Mouse (Mus musculus): ENCODE results near the gene Tbx1. TPM values are rescaled to one million over a fixed set of nuclear protein-coding genes. Genes with fewer than 3 reads are reported as not detected.
A peak's percentile ranks its signal among the peaks of the same experiment; 100 is the strongest.

Tbx1 gene
- polyA plus RNA-seq, 1 experiment from 2014 or later = 0.90 TPM

GRCm38 (mm10) chr16:18586076-18586905 lies 4.2 kb downstream of the Tbx1 start:
- H3K36me3 ChIP-seq (ENCODE audit: control insufficient read depth, insufficient read depth, low read length) = no peaks in the 10 kb centered on the region

GRCm38 (mm10) chr16:18585676-18586075 lies 4.8 kb downstream of the Tbx1 start:
- peak overlapping the region; percentile 14 for H3K4me2 ChIP-seq (ENCODE audit: low read length)
- peaks cover 34% of the 10 kb centered on the region for H3K4me1 ChIP-seq (ENCODE audit: control insufficient read depth, insufficient read depth, low read depth, low read length)
- peak overlapping the region; percentile 39 for H3K4me3 ChIP-seq (ENCODE audit: low read length)
- no peak overlapping the region for H3K27ac ChIP-seq (ENCODE audit: low read depth, low read length)
- 5% methylated on average over 10 of the region's 10 CpGs for WGBS
- peaks cover 82% of the 10 kb centered on the region for H3K27me3 ChIP-seq (replicated peaks; ENCODE audit: control insufficient read depth, insufficient read depth, low read length)
- no peaks in the 10 kb centered on the region for H3K36me3 ChIP-seq (ENCODE audit: control insufficient read depth, insufficient read depth, low read length)
- H3K9me3 ChIP-seq (ENCODE audit: control insufficient read depth, low read length) = no peaks in the 10 kb centered on the region
- H3K9ac ChIP-seq (ENCODE audit: low read depth, low read length) = no peak overlapping the region
- no peak for ATAC-seq

More at GRCm38 (mm10) chr16:18586076-18586905, 4.2 kb downstream of the Tbx1 start:
- H3K27ac ChIP-seq (ENCODE audit: low read depth, low read length) = no peak overlapping the region; the same call in 1 of the 2 replicates
- H3K4me1 ChIP-seq (ENCODE audit: control insufficient read depth, insufficient read depth, low read depth, low read length) = peaks cover 34% of the 10 kb centered on the region
- H3K9me3 ChIP-seq (ENCODE audit: control insufficient read depth, low read length) = no peaks in the 10 kb centered on the region
- peak overlapping the region; percentile 50 for H3K9ac ChIP-seq (ENCODE audit: low read depth, low read length)
- H3K27me3 ChIP-seq (replicated peaks; ENCODE audit: control insufficient read depth, insufficient read depth, low read length) = peaks cover 82% of the 10 kb centered on the region
- ATAC-seq = no peak
- H3K4me3 ChIP-seq (ENCODE audit: low read length) = peak overlapping the region; percentile 39
- 1% methylated on average over 78 of the region's 83 CpGs for WGBS
- H3K4me2 ChIP-seq (ENCODE audit: low read length) = peak overlapping the region; percentile 69

- Histone ChIP-seq H3K27me3 (replicated peaks; ENCODE audit: control insufficient read depth, insufficient read depth, low read length) (peaks cover 83% of the 10 kb centered on the region), H3K36me3 (ENCODE audit: control insufficient read depth, insufficient read depth, low read length) (no peaks in the 10 kb centered on the region), H3K4me1 (ENCODE audit: control insufficient read depth, insufficient read depth, low read depth, low read length) (peaks cover 30% of the 10 kb centered on the region), H3K4me2 (ENCODE audit: low read length) (peak overlapping the region; percentile 14), H3K27ac (ENCODE audit: low read depth, low read length) (no peak overlapping the region), H3K9me3 (ENCODE audit: control insufficient read depth, low read length) (no peaks in the 10 kb centered on the region), H3K9ac (ENCODE audit: low read depth, low read length) (no peak overlapping the region), H3K4me3 (ENCODE audit: low read length) (no peak overlapping the region; the same call in 1 of the 2 replicates)
- ATAC-seq = no peak
- WGBS = 20% methylated on average over 10 of the region's 10 CpGs
Observed at GRCm38 (mm10) chr16:18584901-18585510, 5.5 kb downstream of the Tbx1 start.

GRCm38 (mm10) chr16:18583673-18584357 lies 6.7 kb downstream of the Tbx1 start:
- WGBS = 13% methylated on average over 10 of the region's 10 CpGs
- Histone ChIP-seq H3K4me3 (ENCODE audit: low read length) (no peak overlapping the region), H3K27ac (ENCODE audit: low read depth, low read length) (no peak overlapping the region), H3K27me3 (replicated peaks; ENCODE audit: control insufficient read depth, insufficient read depth, low read length) (peaks cover 79% of the 10 kb centered on the region), H3K9me3 (ENCODE audit: control insufficient read depth, low read length) (no peaks in the 10 kb centered on the region; the same call in 1 of the 2 replicates), H3K36me3 (ENCODE audit: control insufficient read depth, insufficient read depth, low read length) (no peaks in the 10 kb centered on the region), H3K9ac (ENCODE audit: low read depth, low read length) (no peak overlapping the region), H3K4me1 (ENCODE audit: control insufficient read depth, insufficient read depth, low read depth, low read length) (peaks cover 30% of the 10 kb centered on the region), H3K4me2 (ENCODE audit: low read length) (no peak overlapping the region)
- ATAC-seq = no peak

- H3K4me3 ChIP-seq (ENCODE audit: low read length) = no peak overlapping the region
- H3K27me3 ChIP-seq (replicated peaks; ENCODE audit: control insufficient read depth, insufficient read depth, low read length) = peaks cover 81% of the 10 kb centered on the region
- peaks cover 30% of the 10 kb centered on the region for H3K4me1 ChIP-seq (ENCODE audit: control insufficient read depth, insufficient read depth, low read depth, low read length)
- no peak overlapping the region for H3K4me2 ChIP-seq (ENCODE audit: low read length)
- no peaks in the 10 kb centered on the region for H3K36me3 ChIP-seq (ENCODE audit: control insufficient read depth, insufficient read depth, low read length)
- 12% methylated on average over 10 of the region's 10 CpGs for WGBS
- H3K27ac ChIP-seq (ENCODE audit: low read depth, low read length) = no peak overlapping the region
- ATAC-seq = no peak
- H3K9me3 ChIP-seq (ENCODE audit: control insufficient read depth, low read length) = no peaks in the 10 kb centered on the region; the same call in 1 of the 2 replicates
- H3K9ac ChIP-seq (ENCODE audit: low read depth, low read length) = no peak overlapping the region
Observed at GRCm38 (mm10) chr16:18583169-18583568, 7.3 kb downstream of the Tbx1 start.

- Histone ChIP-seq H3K4me1 (ENCODE audit: control insufficient read depth, insufficient read depth, low read depth, low read length) (peaks cover 25% of the 10 kb centered on the region), H3K36me3 (ENCODE audit: control insufficient read depth, insufficient read depth, low read length) (no peaks in the 10 kb centered on the region), H3K4me3 (ENCODE audit: low read length) (peak overlapping the region; percentile 42), H3K4me2 (ENCODE audit: low read length) (peak overlapping the region; percentile 66), H3K27me3 (replicated peaks; ENCODE audit: control insufficient read depth, insufficient read depth, low read length) (peaks cover 77% of the 10 kb centered on the region), H3K9ac (ENCODE audit: low read depth, low read length) (peak overlapping the region; percentile 47), H3K27ac (ENCODE audit: low read depth, low read length) (no peak overlapping the region), H3K9me3 (ENCODE audit: control insufficient read depth, low read length) (no peaks in the 10 kb centered on the region; the same call in 1 of the 2 replicates)
- 2% methylated on average over 57 of the region's 67 CpGs for WGBS
- peak; percentile 12; the same call in 1 of the 2 replicates for ATAC-seq
Observed at GRCm38 (mm10) chr16:18582426-18583148, 7.9 kb downstream of the Tbx1 start.

GRCm38 (mm10) chr16:18581623-18582205 lies 8.8 kb downstream of the Tbx1 start:
- no peak overlapping the region for H3K27ac ChIP-seq (ENCODE audit: low read depth, low read length)
- peaks cover 22% of the 10 kb centered on the region for H3K4me1 ChIP-seq (ENCODE audit: control insufficient read depth, insufficient read depth, low read depth, low read length)
- peak; percentile 42; the same call in 1 of the 2 replicates for ATAC-seq
- H3K27me3 ChIP-seq (replicated peaks; ENCODE audit: control insufficient read depth, insufficient read depth, low read length) = peaks cover 76% of the 10 kb centered on the region
- peak overlapping the region; percentile 42 for H3K4me3 ChIP-seq (ENCODE audit: low read length)
- H3K36me3 ChIP-seq (ENCODE audit: control insufficient read depth, insufficient read depth, low read length) = no peaks in the 10 kb centered on the region
- H3K4me2 ChIP-seq (ENCODE audit: low read length) = peak overlapping the region; percentile 66
- under 1% methylated on average over 51 of the region's 66 CpGs for WGBS
- no peaks in the 10 kb centered on the region; the same call in 1 of the 2 replicates for H3K9me3 ChIP-seq (ENCODE audit: control insufficient read depth, low read length)
- peak overlapping the region; percentile 47 for H3K9ac ChIP-seq (ENCODE audit: low read depth, low read length)

GRCm38 (mm10) chr16:18581050-18581622 lies 9.3 kb downstream of the Tbx1 start:
- Histone ChIP-seq H3K4me3 (ENCODE audit: low read length) (peak overlapping the region; percentile 42), H3K4me2 (ENCODE audit: low read length) (peak overlapping the region; percentile 66), H3K27me3 (replicated peaks; ENCODE audit: control insufficient read depth, insufficient read depth, low read length) (peaks cover 72% of the 10 kb centered on the region), H3K4me1 (ENCODE audit: control insufficient read depth, insufficient read depth, low read depth, low read length) (peaks cover 17% of the 10 kb centered on the region), H3K36me3 (ENCODE audit: control insufficient read depth, insufficient read depth, low read length) (no peaks in the 10 kb centered on the region), H3K9me3 (ENCODE audit: control insufficient read depth, low read length) (no peaks in the 10 kb centered on the region; the same call in 1 of the 2 replicates), H3K9ac (ENCODE audit: low read depth, low read length) (peak overlapping the region; percentile 27; the same call in 1 of the 2 replicates), H3K27ac (ENCODE audit: low read depth, low read length) (no peak overlapping the region)
- 4% methylated on average over 21 of the region's 21 CpGs for WGBS
- ATAC-seq = 0 out of 2 replicates have a peak, but pooled peaks have one; percentile 7
